Mouse (Mus musculus): Measurements from ENCODE around the gene Wfikkn2. TPM values are rescaled to one million over a fixed set of nuclear protein-coding genes. Genes with fewer than 3 reads are reported as not detected.
A peak's percentile ranks its signal among the peaks of the same experiment; 100 is the strongest.

The Wfikkn2 gene
- polyA plus RNA-seq (2015; fragmentation: Nextera tagmentation; extraction: Ambion mirVana) = 12.9 and 13.5 TPM in 2 replicates

DNA sequence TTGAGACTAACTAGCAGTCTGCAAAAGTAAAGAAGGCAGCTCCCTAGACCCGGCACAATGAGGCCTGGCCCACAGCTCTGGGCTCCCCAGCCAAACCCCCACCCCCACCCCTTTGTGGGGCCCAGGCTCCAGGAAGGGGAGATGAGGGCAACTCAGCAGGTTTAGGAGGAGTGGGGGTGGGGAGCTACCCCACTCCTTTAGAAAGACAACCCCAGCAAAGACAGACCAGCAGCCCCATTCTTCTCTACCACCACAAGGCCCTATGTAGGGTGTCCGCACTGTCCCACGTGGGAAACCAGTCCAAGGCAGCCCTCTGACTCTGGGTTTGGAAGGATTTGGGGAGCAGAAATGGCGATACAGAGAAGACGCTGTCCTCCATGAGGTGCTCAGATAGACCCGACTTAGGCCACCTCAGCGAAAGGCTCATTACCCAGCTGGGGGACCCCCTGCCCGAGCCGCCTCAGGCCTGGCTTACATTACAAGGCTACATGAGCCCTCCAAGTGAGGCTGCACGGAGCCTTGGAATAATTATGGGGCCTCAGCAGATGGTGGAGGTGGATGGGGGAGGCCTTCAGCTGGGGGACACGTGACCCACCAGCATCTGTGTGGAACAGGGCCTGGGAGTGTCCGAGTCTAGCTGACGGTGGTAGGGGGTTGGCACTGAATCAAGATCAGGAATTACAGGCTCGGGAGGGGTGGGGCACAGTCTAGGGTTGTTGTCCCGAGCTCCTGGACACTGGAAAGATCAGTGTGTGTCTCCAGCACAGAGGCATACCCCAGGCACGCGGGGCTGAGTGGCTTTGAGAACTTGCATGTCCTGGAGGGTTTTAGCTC lies at the start of gene Wfikkn2:
Gene Wfikkn2 (minus strand): TSS at position 51 of the 834 bp plus-strand sequence.
- no peaks in the 10 kb centered on the region for H3K9me3 ChIP-seq
- peak within 1 kb of the TSS; percentile 93 for H3K27ac ChIP-seq
- H3K27me3 ChIP-seq = no peaks in the 10 kb centered on the region
- H3K4me2 ChIP-seq = peak within 1 kb of the TSS; percentile 36
- H3K4me3 ChIP-seq = peak within 1 kb of the TSS; percentile 4; the same call in 1 of the 2 replicates
- peak within 1 kb of the TSS; percentile 17; the same call in 1 of the 2 replicates for H3K9ac ChIP-seq
- no peaks in the 10 kb centered on the region for H3K36me3 ChIP-seq
- peaks cover 67% of the 10 kb centered on the region for H3K4me1 ChIP-seq
- 16% methylated on average over 17 of the region's 17 CpGs for WGBS
- peak; percentile 89 for ATAC-seq (ENCODE audit: insufficient number of reproducible peaks, low FRiP score, low TSS enrichment, low read depth)

DNA sequence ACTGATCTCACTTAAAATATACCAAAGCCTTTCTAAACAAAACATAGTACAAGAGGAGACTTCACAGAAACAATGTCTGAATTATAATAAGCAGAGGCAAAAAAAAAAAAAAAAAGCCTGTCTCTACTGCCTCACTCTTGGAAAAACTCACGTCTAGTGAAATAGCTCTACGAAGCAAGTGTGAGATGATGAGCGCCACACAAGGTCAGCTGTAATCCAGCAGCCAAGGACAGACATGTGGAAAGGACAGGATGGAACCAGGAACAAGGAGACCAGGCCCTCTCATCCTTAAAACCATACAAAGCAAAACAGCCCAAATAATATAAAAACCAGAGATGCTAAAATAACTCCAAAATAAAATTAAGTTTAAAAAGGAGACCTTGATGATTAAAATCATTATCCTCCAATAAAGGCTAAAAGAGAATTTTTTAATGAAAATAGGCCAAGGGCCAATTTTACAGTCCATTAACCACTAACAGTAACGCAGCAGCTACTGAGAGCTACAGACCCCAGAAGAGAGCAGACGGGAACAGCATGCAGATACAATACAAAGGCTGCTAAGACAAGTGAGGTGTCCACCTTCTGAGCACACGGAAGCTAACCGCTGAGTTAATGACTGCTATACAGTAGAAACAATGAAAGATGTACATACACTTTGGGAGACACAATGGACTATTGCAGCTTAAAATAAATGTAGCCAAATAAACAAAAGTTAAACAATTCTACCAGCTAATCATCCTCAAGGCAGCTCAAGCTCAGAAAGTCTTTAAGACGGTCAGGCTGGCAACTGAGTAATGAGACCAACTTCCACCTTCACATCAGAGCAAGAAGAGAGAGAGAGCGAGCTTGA lies 49.4 kb upstream of the Wfikkn2 start:
- no peaks in the 10 kb centered on the region for H3K9me3 ChIP-seq
- H3K4me1 ChIP-seq = no peaks in the 10 kb centered on the region
- no peak overlapping the region for H3K4me2 ChIP-seq
- no peak overlapping the region for H3K27ac ChIP-seq
- H3K4me3 ChIP-seq = no peak overlapping the region
- WGBS = 84% methylated on average over 9 of the region's 9 CpGs
- no peak for ATAC-seq (ENCODE audit: insufficient number of reproducible peaks, low FRiP score, low TSS enrichment, low read depth)
- peaks cover 81% of the 10 kb centered on the region for H3K36me3 ChIP-seq
- H3K27me3 ChIP-seq = no peaks in the 10 kb centered on the region
- H3K9ac ChIP-seq = no peak overlapping the region

DNA sequence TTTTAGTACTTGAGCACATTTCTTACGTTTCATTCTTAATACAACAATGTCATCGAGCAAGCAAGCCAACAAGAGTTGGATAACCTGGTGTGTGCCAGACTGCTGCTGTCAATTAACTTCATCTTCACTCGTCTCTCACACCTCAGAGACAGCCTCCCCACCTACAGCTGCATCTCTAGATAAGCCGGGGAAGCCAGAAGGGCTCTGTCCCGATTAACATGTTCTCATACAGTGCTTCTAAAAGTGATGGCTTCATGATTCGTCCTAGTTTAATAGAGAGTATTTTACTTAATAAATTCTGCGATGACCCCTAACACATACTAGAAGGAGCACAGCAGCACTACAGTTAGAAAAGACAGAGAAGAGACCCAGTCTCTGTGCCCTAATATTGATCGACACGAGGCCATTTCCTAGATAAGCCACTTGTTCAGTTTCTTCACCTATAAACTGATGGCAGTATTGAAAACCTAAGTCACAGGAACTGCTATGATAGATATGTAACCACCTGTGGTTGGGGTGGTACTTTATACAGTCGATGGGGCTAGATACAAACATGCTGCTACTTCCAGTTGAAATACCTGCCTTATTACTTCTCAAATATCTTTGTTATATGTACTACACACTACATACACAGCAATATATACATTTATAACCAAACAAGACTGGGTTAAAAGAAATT lies 44.4 kb upstream of the Wfikkn2 start:
- no peak for ATAC-seq (ENCODE audit: insufficient number of reproducible peaks, low FRiP score, low TSS enrichment, low read depth)
- no peak overlapping the region for H3K9ac ChIP-seq
- H3K36me3 ChIP-seq = peaks cover 83% of the 10 kb centered on the region
- no peak overlapping the region for H3K4me2 ChIP-seq
- no peaks in the 10 kb centered on the region for H3K4me1 ChIP-seq
- H3K27ac ChIP-seq = no peak overlapping the region
- no peak overlapping the region for H3K4me3 ChIP-seq
- no peaks in the 10 kb centered on the region for H3K9me3 ChIP-seq
- 92% methylated on average over 10 of the region's 10 CpGs for WGBS
- no peaks in the 10 kb centered on the region for H3K27me3 ChIP-seq

DNA sequence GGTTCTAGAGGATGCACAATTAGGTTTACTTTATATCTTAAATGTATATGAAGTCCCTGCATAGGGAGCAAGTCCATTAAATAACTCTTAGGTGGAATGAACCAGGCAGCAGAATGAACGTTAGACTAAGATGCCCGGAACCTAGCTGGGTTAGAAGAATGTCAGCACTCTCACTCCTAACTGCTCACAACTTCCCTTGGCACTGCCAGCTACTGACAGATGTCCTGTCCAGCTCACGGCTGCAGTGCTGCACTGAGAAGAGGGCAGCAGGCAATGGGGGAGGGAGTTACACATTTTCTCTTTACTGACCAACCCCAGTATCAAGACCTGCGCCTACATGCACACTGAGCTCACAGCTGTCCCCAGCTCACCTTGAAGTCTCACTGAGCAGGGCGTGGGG lies 41.3 kb upstream of the Wfikkn2 start:
- Histone ChIP-seq H3K4me1 (0 out of 2 replicates have a peak, but pooled peaks cover 2% of the 10 kb centered on the region), H3K27me3 (no peaks in the 10 kb centered on the region), H3K36me3 (peaks cover 71% of the 10 kb centered on the region), H3K9me3 (no peaks in the 10 kb centered on the region), H3K4me3 (no peak overlapping the region), H3K4me2 (no peak overlapping the region), H3K27ac (no peak overlapping the region), H3K9ac (no peak overlapping the region)
- no peak for ATAC-seq (ENCODE audit: insufficient number of reproducible peaks, low FRiP score, low TSS enrichment, low read depth)
- WGBS = 91% methylated on average over 5 of the region's 5 CpGs

DNA sequence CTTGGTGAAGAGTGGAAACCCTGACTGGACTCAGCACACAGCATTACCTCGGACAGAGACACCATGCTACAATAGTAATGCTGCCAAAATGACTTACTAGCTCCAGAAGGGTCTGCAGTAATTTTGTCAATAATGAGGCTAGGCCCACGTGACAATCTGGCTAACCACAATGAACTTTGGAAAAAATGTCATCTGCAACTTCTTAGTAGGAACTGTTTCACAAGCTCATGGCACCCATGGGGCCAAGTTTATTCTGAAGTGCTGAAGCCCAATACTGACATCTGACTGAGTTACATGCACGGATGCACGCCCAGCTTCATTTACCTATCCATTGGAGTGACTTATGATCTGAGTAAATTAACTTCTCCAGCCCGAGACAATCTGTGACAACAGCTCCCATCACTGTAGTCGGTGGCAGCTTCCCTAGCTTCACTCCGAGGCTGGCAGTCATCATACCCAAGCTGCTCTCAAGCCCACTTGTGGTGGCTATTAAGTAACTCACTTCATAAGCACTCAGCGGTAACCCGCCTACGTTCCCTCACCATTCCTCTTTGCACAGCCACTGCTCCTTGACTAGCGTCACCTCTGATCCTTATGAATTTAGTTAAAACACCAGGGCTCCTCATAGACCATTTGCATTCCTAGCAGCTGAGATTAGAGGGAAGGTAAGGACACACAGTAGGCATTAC lies 40.2 kb upstream of the Wfikkn2 start:
- no peak for ATAC-seq (ENCODE audit: insufficient number of reproducible peaks, low FRiP score, low TSS enrichment, low read depth)
- 87% methylated on average over 11 of the region's 11 CpGs for WGBS
- peaks cover 64% of the 10 kb centered on the region for H3K36me3 ChIP-seq

DNA sequence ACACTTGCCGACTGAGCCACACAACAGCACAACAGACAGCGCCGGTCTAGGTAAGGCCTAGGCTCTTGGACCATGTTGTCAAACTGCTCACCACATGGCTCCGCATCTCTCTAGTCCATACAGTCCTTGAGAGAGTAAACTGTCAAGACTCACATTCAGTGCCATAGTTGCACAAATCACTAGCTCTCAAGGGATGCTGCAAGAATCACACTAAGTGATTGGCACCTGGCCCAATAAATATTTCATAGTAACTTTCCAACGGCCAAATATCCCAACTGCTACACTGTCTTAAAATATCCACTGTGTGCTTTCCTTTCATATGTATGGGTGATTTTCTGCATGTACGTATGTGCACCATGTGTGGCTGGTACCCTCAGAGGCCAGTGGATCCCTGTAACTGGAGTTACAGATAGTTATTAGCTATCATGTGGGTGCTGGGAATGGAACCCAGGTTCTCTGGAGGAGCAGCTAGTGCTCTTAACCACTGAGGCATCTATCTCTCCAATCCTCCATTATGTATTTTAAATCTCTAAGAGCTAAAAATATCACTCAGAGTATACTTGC lies 37.8 kb upstream of the Wfikkn2 start:
- no peaks in the 10 kb centered on the region for H3K9me3 ChIP-seq
- H3K36me3 ChIP-seq = peaks cover 44% of the 10 kb centered on the region
- H3K9ac ChIP-seq = no peak overlapping the region
- H3K27ac ChIP-seq = no peak overlapping the region
- H3K4me2 ChIP-seq = no peak overlapping the region
- peaks cover 14% of the 10 kb centered on the region; the same call in 1 of the 2 replicates for H3K4me1 ChIP-seq
- H3K27me3 ChIP-seq = no peaks in the 10 kb centered on the region
- 84% methylated on average over 6 of the region's 6 CpGs for WGBS
- ATAC-seq (ENCODE audit: insufficient number of reproducible peaks, low FRiP score, low TSS enrichment, low read depth) = no peak
- no peak overlapping the region for H3K4me3 ChIP-seq

More for the DNA sequence above, 40.2 kb upstream of the Wfikkn2 start:
- Histone ChIP-seq H3K4me3 (no peak overlapping the region), H3K27me3 (no peaks in the 10 kb centered on the region), H3K4me1 (peaks cover 10% of the 10 kb centered on the region; the same call in 1 of the 2 replicates), H3K9me3 (no peaks in the 10 kb centered on the region), H3K27ac (no peak overlapping the region), H3K9ac (no peak overlapping the region), H3K4me2 (no peak overlapping the region)

DNA sequence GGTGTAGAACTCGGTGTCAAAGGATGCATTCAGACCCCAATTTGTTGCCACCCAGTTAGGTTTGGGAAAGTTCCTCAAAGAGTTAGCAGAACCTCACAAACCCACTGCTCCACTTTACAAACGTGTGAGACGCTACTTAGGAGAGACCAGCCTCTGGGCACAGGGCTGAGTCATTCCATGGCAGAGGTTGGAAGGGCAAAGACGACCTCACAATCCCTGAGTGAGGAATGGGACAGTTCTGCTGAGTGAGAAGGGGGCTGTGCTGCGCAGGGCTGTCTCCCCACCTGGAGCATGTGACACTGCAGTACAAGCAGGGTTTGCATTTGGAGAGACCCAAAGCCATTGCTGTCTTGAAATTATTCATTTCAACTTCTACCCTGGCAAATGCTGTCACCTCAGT lies 36.5 kb upstream of the Wfikkn2 start:
- WGBS = 52% methylated on average over 5 of the region's 5 CpGs
- Histone ChIP-seq H3K27ac (no peak overlapping the region), H3K9me3 (no peaks in the 10 kb centered on the region), H3K9ac (no peak overlapping the region), H3K4me3 (no peak overlapping the region), H3K36me3 (peaks cover 33% of the 10 kb centered on the region), H3K4me2 (no peak overlapping the region), H3K27me3 (no peaks in the 10 kb centered on the region), H3K4me1 (peaks cover 17% of the 10 kb centered on the region; the same call in 1 of the 2 replicates)
- ATAC-seq (ENCODE audit: insufficient number of reproducible peaks, low FRiP score, low TSS enrichment, low read depth) = no peak

DNA sequence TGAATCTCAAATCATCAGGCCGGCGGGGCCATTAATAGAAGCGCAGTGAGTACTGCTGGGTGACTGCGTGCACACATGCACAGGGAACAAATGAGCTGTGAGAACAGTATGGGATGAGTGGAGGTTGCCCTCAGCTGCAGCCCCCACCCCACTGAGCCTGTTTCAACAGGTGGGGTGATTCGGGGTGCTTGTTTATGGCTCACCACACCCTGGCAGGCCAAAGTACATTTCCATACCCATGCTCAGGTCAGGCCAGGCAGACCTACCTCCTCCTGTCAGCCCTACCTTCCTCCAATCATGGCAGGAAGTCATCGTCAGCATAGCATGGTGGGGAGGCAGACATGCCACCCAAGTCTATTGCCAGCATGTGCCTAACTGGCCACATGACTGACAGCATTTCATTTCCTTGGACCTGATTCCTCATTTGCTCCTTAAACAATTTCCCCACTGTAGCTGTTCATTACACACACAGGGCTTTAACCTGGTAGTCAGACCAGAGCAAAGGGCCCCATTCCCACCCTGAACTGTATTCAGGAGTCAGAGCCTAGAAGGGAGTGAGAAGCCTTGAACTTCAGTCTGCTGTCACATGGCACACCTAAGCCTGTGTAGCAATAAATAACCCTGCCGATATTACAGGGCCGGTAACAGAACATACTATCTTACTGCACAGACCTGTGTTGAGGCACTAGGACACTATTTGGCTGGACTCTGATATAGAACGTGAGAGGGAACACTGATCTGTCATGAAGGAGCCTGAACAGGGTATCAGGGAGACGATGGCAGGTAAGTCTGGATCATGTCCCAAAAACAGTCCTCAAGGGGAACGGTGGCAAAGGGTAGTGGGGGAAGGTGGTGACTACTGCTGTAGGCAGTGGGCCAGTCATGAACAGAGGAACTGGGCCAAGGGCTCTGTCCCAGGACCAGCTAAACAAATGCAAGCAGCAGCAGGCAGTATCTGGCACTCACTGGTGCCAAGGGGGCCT lies 35.7 kb upstream of the Wfikkn2 start, which contains the start of gene Gm21885:
Gene Gm21885 (plus strand): TSS at position 675 of the 983 bp plus-strand sequence.
- 73% methylated on average over 11 of the region's 11 CpGs for WGBS
- no peak for ATAC-seq (ENCODE audit: insufficient number of reproducible peaks, low FRiP score, low TSS enrichment, low read depth)

DNA sequence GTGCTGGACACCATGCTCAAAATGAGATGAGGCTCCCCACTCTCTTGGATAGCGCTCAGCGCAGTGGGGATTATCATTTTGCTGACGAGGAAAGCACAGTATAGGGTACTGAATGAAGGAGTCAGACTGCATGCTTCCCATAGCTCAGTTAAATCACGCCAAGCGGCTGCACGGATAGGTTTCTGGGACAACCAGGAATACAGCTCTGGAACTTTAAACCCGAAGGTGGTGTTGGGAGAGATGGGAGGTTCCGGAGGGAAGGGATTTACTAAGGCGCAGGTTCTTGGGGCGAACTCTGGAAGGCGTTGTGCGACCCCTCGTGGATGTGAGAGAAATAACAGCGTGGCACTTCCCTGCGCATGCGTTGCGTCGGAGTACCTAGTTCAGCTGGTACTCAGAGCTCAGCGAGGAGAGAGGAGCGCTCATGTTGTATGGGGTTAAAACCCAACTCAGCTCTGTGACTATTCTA lies 31.1 kb upstream of the Wfikkn2 start:
- peak overlapping the region; percentile 55 for H3K4me2 ChIP-seq
- peaks cover 25% of the 10 kb centered on the region for H3K4me1 ChIP-seq
- no peaks in the 10 kb centered on the region for H3K27me3 ChIP-seq
- 8% methylated on average over 20 of the region's 20 CpGs for WGBS
- no peaks in the 10 kb centered on the region for H3K9me3 ChIP-seq
- peak overlapping the region; percentile 54; the same call in 1 of the 2 replicates for H3K27ac ChIP-seq
- no peaks in the 10 kb centered on the region for H3K36me3 ChIP-seq
- peak overlapping the region; percentile 37; the same call in 1 of the 2 replicates for H3K9ac ChIP-seq
- H3K4me3 ChIP-seq = peak overlapping the region; percentile 35
- ATAC-seq (ENCODE audit: insufficient number of reproducible peaks, low FRiP score, low TSS enrichment, low read depth) = peak; percentile 49; the same call in 1 of the 2 replicates

More for the DNA sequence above, 35.7 kb upstream of the Wfikkn2 start, which contains the start of gene Gm21885:
- peaks cover 23% of the 10 kb centered on the region for H3K4me1 ChIP-seq
- peaks cover 25% of the 10 kb centered on the region for H3K36me3 ChIP-seq
- no peak within 1 kb of the TSS for H3K4me3 ChIP-seq
- H3K4me2 ChIP-seq = no peak within 1 kb of the TSS
- no peaks in the 10 kb centered on the region for H3K27me3 ChIP-seq
- peak within 1 kb of the TSS; percentile 35 for H3K27ac ChIP-seq
- H3K9ac ChIP-seq = no peak within 1 kb of the TSS
- no peaks in the 10 kb centered on the region for H3K9me3 ChIP-seq

DNA sequence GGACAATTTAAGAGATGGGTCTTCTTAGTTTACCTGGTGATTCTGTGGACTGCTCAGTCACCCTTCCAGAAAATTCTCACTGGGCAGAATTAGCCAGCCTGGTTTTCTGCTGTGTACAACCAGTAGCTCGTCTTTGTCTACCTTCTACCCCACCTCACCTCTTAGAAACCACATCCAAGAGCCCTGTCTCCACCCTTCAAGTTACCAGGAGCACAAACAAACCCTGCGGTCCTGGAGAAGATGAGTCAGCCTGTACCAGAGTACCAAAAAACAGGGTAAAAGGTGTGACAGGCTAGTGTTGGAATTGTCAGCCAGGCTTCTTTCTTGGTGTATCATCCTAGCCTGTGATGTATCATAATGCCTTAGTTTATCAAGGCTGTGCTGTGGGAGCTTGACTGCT lies 29.9 kb upstream of the Wfikkn2 start:
- H3K27ac ChIP-seq = no peak overlapping the region

More for the DNA sequence above, 29.9 kb upstream of the Wfikkn2 start:
- no peak overlapping the region for H3K4me2 ChIP-seq
- ATAC-seq (ENCODE audit: insufficient number of reproducible peaks, low FRiP score, low TSS enrichment, low read depth) = no peak
- 89% methylated on average over 2 of the region's 2 CpGs for WGBS
- no peak overlapping the region for H3K9ac ChIP-seq
- peaks cover 19% of the 10 kb centered on the region for H3K4me1 ChIP-seq
- H3K4me3 ChIP-seq = no peak overlapping the region
- H3K36me3 ChIP-seq = no peaks in the 10 kb centered on the region
- H3K9me3 ChIP-seq = no peaks in the 10 kb centered on the region
- H3K27me3 ChIP-seq = no peaks in the 10 kb centered on the region

Data from limb, embryonic 15.5 days (tissue).